In the genomic region with DNA sequence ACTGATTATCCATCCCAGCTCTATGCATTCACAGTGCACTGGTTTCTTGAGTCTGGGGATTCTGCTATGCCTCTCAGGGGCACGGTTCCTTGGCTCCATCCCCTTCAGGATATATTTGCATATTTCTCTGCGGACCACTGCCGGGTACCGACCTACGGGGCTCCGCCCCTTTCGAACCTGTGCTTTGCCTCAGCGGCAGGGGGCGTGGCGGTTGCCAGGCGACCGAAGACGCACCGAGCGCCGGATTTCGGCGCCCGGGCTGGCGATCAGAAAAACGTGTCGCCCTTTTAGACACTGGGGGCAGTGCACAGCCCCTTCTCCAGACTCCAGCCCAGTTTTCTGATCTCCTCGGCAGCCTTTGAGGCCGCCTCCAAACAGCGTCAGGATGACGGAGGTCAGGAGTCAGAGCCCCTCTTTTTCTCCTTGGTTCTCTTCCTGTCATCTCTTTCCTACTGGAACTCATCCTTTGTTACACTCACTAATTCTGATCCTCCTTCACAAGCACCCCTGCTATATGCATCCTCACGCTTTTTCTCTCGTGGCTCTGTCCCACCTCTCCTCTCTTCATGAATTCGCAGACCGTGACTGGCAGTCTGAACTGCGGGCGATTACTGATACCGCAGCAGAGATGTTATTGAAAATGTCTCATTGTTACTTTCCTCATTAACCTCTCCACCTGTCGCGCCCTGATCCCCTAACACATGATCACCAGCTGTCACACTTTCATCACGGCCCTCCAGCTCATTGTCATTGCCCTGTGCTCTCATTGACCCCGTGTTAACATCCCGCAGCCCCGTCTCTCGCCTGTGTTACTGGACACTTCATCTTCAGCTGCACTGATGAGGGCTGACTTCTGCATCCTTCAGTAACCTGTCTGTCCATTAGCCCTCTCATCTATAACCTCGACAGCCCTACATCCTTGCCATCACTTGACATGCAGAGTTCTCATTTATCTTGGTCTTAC, we compare ENCODE assay signal across 8 mouse cellular contexts. TPM values are rescaled to one million over a fixed set of nuclear protein-coding genes. Genes with fewer than 3 reads are reported as not detected.
DNase-seq lines count a peak whose midpoint lies in the region; ATAC-seq lines count a peak whose summit lies in the region.

A gene (plus strand): TSS at position 233 of the 964 bp plus-strand sequence.

- peak; percentile 25 to 44 for DNase-seq in adrenal gland, adult 18-20 months (ENCODE audit: low spot score in 2 of 2)
- DNase-seq in adrenal gland, postnatal 4 days (ENCODE audit: low spot score in 2 of 2): no peak
- peak; percentile 86 for DNase-seq in R1 (ENCODE audit: low read depth, low spot score)
- DNase-seq in hindbrain, embryonic 10.5 days (ENCODE audit: low spot score): peak; percentile 90
- peak; percentile 89 for DNase-seq in limb, embryonic 11.5 days (ENCODE audit: low spot score)
- peak; percentile 98 for DNase-seq in midbrain, embryonic 11.5 days (ENCODE audit: low spot score, missing footprints)
- peak; percentile 46 for DNase-seq in spleen, adult 12 weeks (ENCODE audit: low spot score)

- H3K27ac ChIP-seq in embryonic facial prominence, embryonic 15.5 days (replicated peaks): no peak within 1 kb of the TSS
- H3K27ac ChIP-seq in hindbrain, embryonic 10.5 days: peak within 1 kb of the TSS; percentile 78
- no peak within 1 kb of the TSS for H3K27ac ChIP-seq in limb, embryonic 11.5 days (replicated peaks; ENCODE audit: low read depth, low read length)
- H3K27ac ChIP-seq in midbrain, embryonic 11.5 days (ENCODE audit: low read depth, low read length): no peak within 1 kb of the TSS

- H3K4me3 ChIP-seq in embryonic facial prominence, embryonic 15.5 days (replicated peaks): peak within 1 kb of the TSS; percentile 42
- H3K4me3 ChIP-seq in hindbrain, embryonic 10.5 days: peak within 1 kb of the TSS; percentile 48
- peak within 1 kb of the TSS; percentile 22 for H3K4me3 ChIP-seq in limb, embryonic 11.5 days (ENCODE audit: low read depth, low read length)
- peak within 1 kb of the TSS; percentile 27 for H3K4me3 ChIP-seq in midbrain, embryonic 11.5 days (ENCODE audit: low read depth, low read length)

- peaks cover 8% of the 10 kb centered on the region; the same call in 1 of the 2 replicates for H3K4me1 ChIP-seq in embryonic facial prominence, embryonic 15.5 days
- H3K4me1 ChIP-seq in hindbrain, embryonic 10.5 days (replicated peaks): peaks cover 23% of the 10 kb centered on the region
- H3K4me1 ChIP-seq in limb, embryonic 11.5 days (ENCODE audit: control insufficient read depth, insufficient read depth, low read length): peaks cover 4% of the 10 kb centered on the region; the same call in 1 of the 2 replicates
- peaks cover 4% of the 10 kb centered on the region; the same call in 1 of the 2 replicates for H3K4me1 ChIP-seq in midbrain, embryonic 11.5 days (ENCODE audit: control insufficient read depth, insufficient read depth, low read length)

- ATAC-seq in embryonic facial prominence, embryonic 15.5 days (ENCODE audit: insufficient number of reproducible peaks, low FRiP score, low TSS enrichment, low read depth): peak; percentile 67
- ATAC-seq in limb, embryonic 11.5 days (ENCODE audit: insufficient number of reproducible peaks, low FRiP score, low TSS enrichment, low read depth): peak; percentile 88
- ATAC-seq in midbrain, embryonic 11.5 days (ENCODE audit: low FRiP score): peak; percentile 96

- H3K27me3 ChIP-seq in embryonic facial prominence, embryonic 15.5 days: peaks cover 21% of the 10 kb centered on the region
- peaks cover 19% of the 10 kb centered on the region for H3K27me3 ChIP-seq in hindbrain, embryonic 10.5 days (ENCODE audit: insufficient read depth, poor library complexity, severe bottlenecking)
- no peaks in the 10 kb centered on the region for H3K27me3 ChIP-seq in limb, embryonic 11.5 days (ENCODE audit: control insufficient read depth, insufficient read depth, low read length)
- H3K27me3 ChIP-seq in midbrain, embryonic 11.5 days (ENCODE audit: control insufficient read depth, insufficient read depth, low read length): no peaks in the 10 kb centered on the region

- H3K4me2 ChIP-seq in embryonic facial prominence, embryonic 15.5 days (replicated peaks): peak within 1 kb of the TSS; percentile 84
- peak within 1 kb of the TSS; percentile 49 for H3K4me2 ChIP-seq in limb, embryonic 11.5 days (ENCODE audit: low read depth, severe bottlenecking)
- H3K4me2 ChIP-seq in midbrain, embryonic 11.5 days: peak within 1 kb of the TSS; percentile 58

- H3K9me3 ChIP-seq in embryonic facial prominence, embryonic 15.5 days (replicated peaks): no peaks in the 10 kb centered on the region
- H3K9me3 ChIP-seq in hindbrain, embryonic 10.5 days: no peaks in the 10 kb centered on the region
- no peaks in the 10 kb centered on the region for H3K9me3 ChIP-seq in limb, embryonic 11.5 days (ENCODE audit: control insufficient read depth, low read length)
- H3K9me3 ChIP-seq in midbrain, embryonic 11.5 days (ENCODE audit: control insufficient read depth, low read length): no peaks in the 10 kb centered on the region

- H3K9ac ChIP-seq in embryonic facial prominence, embryonic 15.5 days: no peak within 1 kb of the TSS
- no peak within 1 kb of the TSS for H3K9ac ChIP-seq in limb, embryonic 11.5 days (ENCODE audit: low read length)
- H3K9ac ChIP-seq in midbrain, embryonic 11.5 days (ENCODE audit: low read length): peak within 1 kb of the TSS; percentile 32; the same call in 1 of the 2 replicates

- 5% methylated on average over 41 of the region's 41 CpGs for WGBS in embryonic facial prominence, embryonic 15.5 days
- 4% methylated on average over 41 of the region's 41 CpGs for WGBS in hindbrain, embryonic 10.5 days
- 9% methylated on average over 41 of the region's 41 CpGs for WGBS in limb, embryonic 11.5 days
- 4% methylated on average over 41 of the region's 41 CpGs for WGBS in midbrain, embryonic 11.5 days

- no peaks in the 10 kb centered on the region for H3K36me3 ChIP-seq in embryonic facial prominence, embryonic 15.5 days
- no peaks in the 10 kb centered on the region for H3K36me3 ChIP-seq in hindbrain, embryonic 10.5 days
- H3K36me3 ChIP-seq in limb, embryonic 11.5 days (ENCODE audit: control insufficient read depth, insufficient read depth, low read length): no peaks in the 10 kb centered on the region
- no peaks in the 10 kb centered on the region for H3K36me3 ChIP-seq in midbrain, embryonic 11.5 days (ENCODE audit: control insufficient read depth, insufficient read depth, low read length)

RNA-seq across cellular contexts. Expression of the gene that starts here (rescaled TPM):
- under 1 TPM in 1 of 2 experiments, not detected in 1; 0.10 TPM for total RNA-seq in adrenal gland, adult 18-20 months (2021)
- total RNA-seq in adrenal gland, postnatal 4 days (2021): under 1 TPM; 0.08 to 0.14 TPM
- polyA plus RNA-seq in embryonic facial prominence, embryonic 15.5 days (2015; fragmentation: Nextera tagmentation; extraction: Ambion mirVana): 1.1 and 1.2 TPM in 2 replicates
- polyA plus RNA-seq in hindbrain, embryonic 10.5 days (2016; fragmentation: Nextera tagmentation; extraction: Ambion mirVana): 0.41 TPM in 1 of 2 replicates, not detected in the other
- polyA plus RNA-seq in limb, embryonic 11.5 days (2014; fragmentation: Nextera tagmentation; extraction: Ambion mirVana): 0.09 TPM in 1 of 2 replicates, not detected in the other
- polyA plus RNA-seq in midbrain, embryonic 11.5 days (2014; fragmentation: Nextera tagmentation; extraction: Ambion mirVana): 0.14 and 0.20 TPM in 2 replicates

Comparison
In these comparisons a context has a peak if more than half of its experiments do, and no peak if none do; other contexts are left out.
1. Peak in DNase-seq in adrenal gland, adult 18-20 months; RNA of the gene not detected or under 1 TPM.
2. Peak in DNase-seq, H3K4me3 ChIP-seq and H3K27ac ChIP-seq in hindbrain, embryonic 10.5 days; RNA of the gene not detected or under 1 TPM.
3. Peak in DNase-seq, ATAC-seq, H3K4me3 ChIP-seq and H3K4me2 ChIP-seq in limb, embryonic 11.5 days; RNA of the gene not detected or under 1 TPM.
4. Peak in DNase-seq, ATAC-seq, H3K4me3 ChIP-seq, H3K9ac ChIP-seq and H3K4me2 ChIP-seq in midbrain, embryonic 11.5 days; RNA of the gene not detected or under 1 TPM.
5. DNase-seq: peak in R1 (single experiment) and spleen, adult 12 weeks (single experiment); none in adrenal gland, postnatal 4 days (0 of 2).
6. Peak in every context shown above with its lines, with median percentiles within 50 percentile points of each other: ATAC-seq, H3K4me2 ChIP-seq and H3K4me3 ChIP-seq.